12 mouse cellular contexts compared by ENCODE assay signal in genomic region chr10:41365086-41365485, GRCm38 (mm10).
"Had no signal": no experiment of that assay in that cellular context is flagged by ENCODE, and none has a peak within 500 bp of the region (broad histone marks: within the 10 kb centered on the region; RNA-seq: fewer than 3 reads in every experiment).

No protein-coding gene starts in this region.

- DNase-seq: left cerebral cortex, postnatal 4 days; liver; liver, embryonic 13.5 days; liver, postnatal 0 days; lung, adult 18-20 months; lung, adult 2 months; lung, embryonic 14.5 days; lung, postnatal 10 days; lung, postnatal 14 days; lung, postnatal 36 days; lung, postnatal 4 days; midbrain, embryonic 14.5 days had no signal
